Mouse (Mus musculus): ENCODE data around the gene Piezo1.
A peak's percentile ranks its signal among the peaks of the same experiment; 100 is the strongest.
"Not testable (repeated sequence)": the region's sequence is repeated elsewhere in the genome, so short reads cannot be mapped to it uniquely, and the experiment has no call there.

The Piezo1 gene

GRCm38 (mm10) chr8:122551265-122552051 is at the start of gene Piezo1:
Gene Piezo1, minus strand, starts transcription at chr8:122551329.
- peak; percentile 93 for DNase-seq (ENCODE audit: low spot score)

- no peak for DNase-seq (ENCODE audit: low spot score)
Measured at GRCm38 (mm10) chr8:122600666-122601065, 49.5 kb upstream of the Piezo1 start.

GRCm38 (mm10) chr8:122596031-122596430 is 44.9 kb upstream of the Piezo1 start:
- no peak for DNase-seq (ENCODE audit: low spot score)

- DNase-seq (ENCODE audit: low spot score) = no peak
Measured at GRCm38 (mm10) chr8:122593783-122594507, 42.8 kb upstream of the Piezo1 start.

- no peak for DNase-seq (ENCODE audit: low spot score)
Measured at GRCm38 (mm10) chr8:122593240-122593639, 42.1 kb upstream of the Piezo1 start.

- DNase-seq (ENCODE audit: low spot score) = no peak
Measured at GRCm38 (mm10) chr8:122586749-122587148, 35.6 kb upstream of the Piezo1 start.

GRCm38 (mm10) chr8:122586171-122586570 is 35.0 kb upstream of the Piezo1 start:
- DNase-seq (ENCODE audit: low spot score) = no peak

GRCm38 (mm10) chr8:122585411-122585891 is 34.3 kb upstream of the Piezo1 start:
- DNase-seq (ENCODE audit: low spot score) = no peak

- no peak for DNase-seq (ENCODE audit: low spot score)
Measured at GRCm38 (mm10) chr8:122584981-122585380, 33.9 kb upstream of the Piezo1 start.

- no peak for DNase-seq (ENCODE audit: low spot score)
Measured at GRCm38 (mm10) chr8:122580926-122581325, 29.8 kb upstream of the Piezo1 start.

- DNase-seq (ENCODE audit: low spot score) = no peak
Measured at GRCm38 (mm10) chr8:122579196-122579595, 28.1 kb upstream of the Piezo1 start.

- DNase-seq (ENCODE audit: low spot score) = no peak
Measured at GRCm38 (mm10) chr8:122577116-122577515, 26.0 kb upstream of the Piezo1 start.

- DNase-seq (ENCODE audit: low spot score) = peak; percentile 95
Measured at GRCm38 (mm10) chr8:122576648-122577022, 25.5 kb upstream of the Piezo1 start, which contains the start of gene Aprt. Gene Aprt, minus strand, starts transcription at chr8:122576909.

- DNase-seq (ENCODE audit: low spot score) = no peak
Measured at GRCm38 (mm10) chr8:122575735-122576647, 24.9 kb upstream of the Piezo1 start.

- no peak for DNase-seq (ENCODE audit: low spot score)
Measured at GRCm38 (mm10) chr8:122575286-122575685, 24.2 kb upstream of the Piezo1 start.

GRCm38 (mm10) chr8:122574667-122575251 is 23.6 kb upstream of the Piezo1 start:
- no peak for DNase-seq (ENCODE audit: low spot score)

- no peak for DNase-seq (ENCODE audit: low spot score)
Measured at GRCm38 (mm10) chr8:122574264-122574663, 23.1 kb upstream of the Piezo1 start.

- DNase-seq (ENCODE audit: low spot score) = no peak
Measured at GRCm38 (mm10) chr8:122573577-122573976, 22.4 kb upstream of the Piezo1 start.

GRCm38 (mm10) chr8:122573176-122573575 is 22.0 kb upstream of the Piezo1 start:
- not testable (repeated sequence) for DNase-seq (ENCODE audit: low spot score)

GRCm38 (mm10) chr8:122572751-122573150 is 21.6 kb upstream of the Piezo1 start:
- DNase-seq (ENCODE audit: low spot score) = no peak

GRCm38 (mm10) chr8:122571750-122572267 is 20.7 kb upstream of the Piezo1 start:
- no peak for DNase-seq (ENCODE audit: low spot score)

Data from T-cell, adult 2 months (primary cell).